Mouse (Mus musculus) liver, adult 2 months (tissue): ENCODE data around the gene Gm20388. TPM values are rescaled to one million over a fixed set of nuclear protein-coding genes. Genes with fewer than 3 reads are reported as not detected.

Experiments used
- DNase-seq: peaks from one replicate; pipeline ENCODE4 v3.0.0-alpha.2; 2011; ENCODE audit warnings: low read depth, low spot score; ENCODE audit errors: extremely low read depth
- H3K27ac ChIP-seq: fragments of 200-500 bp; replicated peaks from 2 replicates; pipeline ENCODE4 v1.5.1; 2012; ENCODE audit warnings: low read depth, mild to moderate bottlenecking, control low read depth, inconsistent platforms, low read length; ENCODE audit not compliant: insufficient read depth
- H3K27me3 ChIP-seq: fragments of 200-500 bp; 2 replicates; pipeline ENCODE4 v1.6.1; 2012; ENCODE audit warnings: mild to moderate bottlenecking, moderate library complexity, low read length, inconsistent platforms; ENCODE audit not compliant: control insufficient read depth, insufficient read depth
- H3K36me3 ChIP-seq: fragments of 200-500 bp; 2 replicates; pipeline ENCODE4 v1.6.1; 2012; ENCODE audit warnings: low read length, inconsistent platforms; ENCODE audit not compliant: control insufficient read depth, insufficient read depth
- H3K4me1 ChIP-seq: fragments of 200-500 bp; 2 replicates; pipeline ENCODE4 v1.6.1; 2011; ENCODE audit warnings: low read length; ENCODE audit not compliant: control insufficient read depth, insufficient read depth
- H3K4me3 ChIP-seq: fragments of 200-500 bp; 2 replicates; pipeline ENCODE4 v1.5.1; 2011; ENCODE audit warnings: low read depth, mild to moderate bottlenecking, control low read depth, low read length, moderate library complexity; ENCODE audit not compliant: insufficient read depth
- H3K79me2 ChIP-seq: fragments of 200-500 bp; 2 replicates; pipeline ENCODE4 v1.6.1; 2012; ENCODE audit warnings: inconsistent platforms, mild to moderate bottlenecking, low read length, moderate library complexity; ENCODE audit not compliant: control insufficient read depth, insufficient read depth
- H3K9ac ChIP-seq: fragments of 200-500 bp; 2 replicates; pipeline ENCODE4 v1.6.1; 2012; ENCODE audit warnings: low read depth, mild to moderate bottlenecking, control low read depth, inconsistent platforms, low read length
- CTCF ChIP-seq: fragments of 200-500 bp; IDR thresholded peaks from 2 replicates; pipeline ENCODE4 v1.5.1; 2011; ENCODE audit warnings: low read depth, low read length, control low read depth
- POLR2A ChIP-seq: fragments of 200-500 bp; IDR thresholded peaks from 2 replicates; pipeline ENCODE4 v1.6.1; 2011; ENCODE audit warnings: low read length, control low read depth; ENCODE audit not compliant: insufficient read depth; ENCODE audit errors: extremely low read depth
- WGBS: fragments of 180-500 bp; shearing (Covaris S2); methylation state at CpG from one replicate; pipeline ENCODE4 v1.1.7; 2018; 5-methylcytosine and 5-hydroxymethylcytosine counted together
- polyA plus RNA-seq: library from polyadenylated mRNA; depleted of rRNA; stranded (reverse); fragments of >200 nt; gene quantifications from 2 replicates; pipeline ENCODE4 v1.2.3, GENCODE M21; 2012
- total RNA-seq: library from RNA; depleted of rRNA; stranded (reverse); fragments of >200 nt; gene quantifications from 2 replicates; pipeline ENCODE4 v1.2.3, GENCODE M21; 2014

Gm20388 gene
- total and polyA plus RNA-seq, 2 experiments = 6.4 to 19.9 TPM

DNA sequence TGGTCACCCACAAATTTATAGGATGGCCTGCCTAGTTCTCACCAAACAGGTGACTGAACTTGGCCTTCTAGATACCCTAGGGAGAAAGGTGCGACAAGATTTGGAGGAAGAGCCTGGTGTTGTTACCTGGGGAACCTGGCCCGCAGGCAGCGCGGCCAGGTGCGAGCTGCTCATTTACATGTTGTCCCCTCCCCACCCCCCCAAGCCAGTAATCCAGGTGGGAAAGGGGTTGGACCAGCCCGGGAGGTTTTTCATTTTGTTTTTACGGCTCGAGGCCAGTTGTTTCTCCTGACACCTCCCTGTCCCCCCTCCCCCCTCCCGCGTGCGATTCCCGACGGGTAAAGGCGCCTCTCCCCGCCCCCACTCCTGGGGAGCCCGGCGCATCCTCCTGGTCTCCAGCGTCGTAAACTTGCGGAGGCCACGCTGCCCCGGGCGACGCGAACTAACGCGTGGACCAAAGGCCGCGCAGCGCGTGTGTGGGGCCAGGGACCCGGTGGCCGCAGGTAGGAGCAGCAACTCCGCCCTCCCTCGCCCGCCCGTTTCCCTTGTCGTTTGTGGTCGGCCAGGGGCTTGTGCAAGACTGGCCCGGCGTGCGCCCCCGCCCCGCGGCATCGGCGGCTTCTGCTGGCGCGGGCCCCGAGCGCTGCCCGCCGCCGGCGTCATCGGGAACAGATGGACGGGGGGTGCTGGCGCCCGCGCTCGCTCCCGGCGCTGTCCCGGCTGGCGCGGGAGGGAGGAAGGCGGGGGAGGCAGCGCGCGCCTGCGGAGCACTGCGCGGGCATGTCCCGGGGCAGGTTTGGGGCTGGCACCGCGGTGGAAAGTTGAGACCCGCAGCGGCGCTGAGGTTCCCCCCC lies 625.0 kb downstream of the Gm20388 start:
- peaks cover 14% of the 10 kb centered on the region; the same call in 1 of the 2 replicates for H3K79me2 ChIP-seq
- no peaks in the 10 kb centered on the region for H3K36me3 ChIP-seq
- H3K4me3 ChIP-seq = peak overlapping the region; percentile 70
- H3K9ac ChIP-seq = peak overlapping the region; percentile 83
- no peak for TF ChIP-seq POLR2A
- no peak for TF ChIP-seq CTCF
- no peaks in the 10 kb centered on the region for H3K27me3 ChIP-seq
- no peak for DNase-seq
- H3K4me1 ChIP-seq = peaks cover 18% of the 10 kb centered on the region
- WGBS = 2% methylated on average over 79 of the region's 79 CpGs
- H3K27ac ChIP-seq = peak overlapping the region; percentile 15; the same call in 1 of the 2 replicates

GRCm38 (mm10) chr8:120536306-120537206 lies 625.9 kb downstream of the Gm20388 start:
- H3K4me1 ChIP-seq = peaks cover 18% of the 10 kb centered on the region

GRCm38 (mm10) chr8:120537207-120537817 lies 626.7 kb downstream of the Gm20388 start:
- Histone ChIP-seq H3K27ac (peak overlapping the region; percentile 80), H3K9ac (peak overlapping the region; percentile 89), H3K4me1 (peaks cover 25% of the 10 kb centered on the region), H3K27me3 (no peaks in the 10 kb centered on the region), H3K36me3 (no peaks in the 10 kb centered on the region), H3K4me3 (peak overlapping the region; percentile 70), H3K79me2 (peaks cover 23% of the 10 kb centered on the region)
- TF ChIP-seq POLR2A (peak; percentile 49; the same call in 1 of the 2 replicates), CTCF (no peak)
- WGBS = 1% methylated on average over 71 of the region's 79 CpGs
- peak; percentile 84 for DNase-seq

More at GRCm38 (mm10) chr8:120536306-120537206, 625.9 kb downstream of the Gm20388 start:
- Histone ChIP-seq H3K4me3 (peak overlapping the region; percentile 70), H3K9ac (peak overlapping the region; percentile 89), H3K79me2 (peaks cover 17% of the 10 kb centered on the region; the same call in 1 of the 2 replicates), H3K27me3 (no peaks in the 10 kb centered on the region), H3K36me3 (no peaks in the 10 kb centered on the region), H3K27ac (peak overlapping the region; percentile 80)
- TF ChIP-seq CTCF (no peak), POLR2A (no peak)
- no peak for DNase-seq
- WGBS = under 1% methylated on average over 61 of the region's 61 CpGs

DNA sequence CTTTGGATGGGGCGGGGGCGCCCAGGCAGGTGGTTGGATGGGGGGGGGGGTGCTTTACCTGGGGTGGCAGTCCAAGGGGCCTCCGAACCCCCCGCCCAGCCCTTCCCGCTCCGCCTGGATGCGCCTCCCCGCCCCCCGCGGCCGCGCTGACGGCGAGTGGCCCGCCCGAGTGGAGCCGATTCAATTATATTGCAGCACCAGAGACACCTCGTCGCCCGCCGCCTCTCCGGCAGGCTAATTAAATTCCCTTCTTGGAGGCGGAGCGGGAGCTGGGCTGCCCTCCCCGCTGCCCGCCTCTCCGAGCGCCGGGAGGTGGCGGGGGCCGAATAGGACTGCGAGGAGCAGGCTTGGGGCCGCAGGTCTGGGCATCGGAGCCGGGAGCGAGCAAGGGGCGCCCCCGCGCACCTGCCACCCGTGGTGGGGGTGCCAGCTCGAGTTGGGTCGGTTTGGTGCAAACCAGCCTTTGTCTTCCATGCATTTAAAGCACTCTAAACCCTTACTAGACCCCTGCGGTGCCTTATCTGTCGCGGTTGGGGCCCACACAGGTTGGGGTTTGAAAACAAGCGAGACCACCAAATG lies 627.3 kb downstream of the Gm20388 start:
- peaks cover 31% of the 10 kb centered on the region for H3K4me1 ChIP-seq
- no peaks in the 10 kb centered on the region for H3K36me3 ChIP-seq
- H3K27ac ChIP-seq = peak overlapping the region; percentile 91
- TF ChIP-seq CTCF = no peak
- 0 out of 2 replicates have a peak, but pooled peaks have one; percentile 20 for TF ChIP-seq POLR2A
- H3K4me3 ChIP-seq = peak overlapping the region; percentile 70
- peak overlapping the region; percentile 89 for H3K9ac ChIP-seq
- H3K27me3 ChIP-seq = no peaks in the 10 kb centered on the region
- peak; percentile 54 for DNase-seq
- peaks cover 29% of the 10 kb centered on the region for H3K79me2 ChIP-seq
- 2% methylated on average over 44 of the region's 46 CpGs for WGBS
